Mouse (Mus musculus): ENCODE results near the gene Gpn2. TPM values are rescaled to one million over a fixed set of nuclear protein-coding genes. Genes with fewer than 3 reads are reported as not detected.

Gene Gpn2
- polyA plus RNA-seq, 1 experiment = 40.8 TPM

DNA sequence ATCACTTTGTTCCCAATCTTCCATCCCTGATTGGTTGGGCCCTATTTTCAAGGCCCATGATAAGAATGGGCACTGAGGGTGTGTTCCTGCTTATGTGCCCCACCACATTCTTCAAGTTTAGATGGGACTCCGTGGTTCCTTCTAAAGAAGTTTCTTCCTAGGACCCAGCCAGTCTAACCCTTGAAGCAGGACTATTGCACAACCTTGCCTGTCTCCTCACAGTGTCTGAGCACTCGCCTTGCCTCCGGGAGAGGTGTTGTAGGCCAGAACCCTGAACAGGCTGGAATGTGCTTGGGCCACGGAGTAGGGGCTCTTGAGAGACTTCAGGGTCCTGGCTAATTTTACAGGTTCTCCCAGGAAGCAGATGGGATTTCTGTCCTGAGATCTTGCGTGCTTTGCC is 18.9 kb downstream of the Gpn2 start:
- Histone ChIP-seq H3K4me3 (replicated peaks; ENCODE audit: extremely low read depth, low read depth, low read length) (no peak overlapping the region), H3K4me1 (ENCODE audit: control insufficient read depth, insufficient read depth, low read length) (peaks cover 6% of the 10 kb centered on the region)
- TF ChIP-seq POLR2A (IDR thresholded peaks at IDR 0.05; ENCODE audit: borderline replicate concordance, extremely low read depth, low read depth, low read length) (no peak), CTCF (IDR thresholded peaks at IDR 0.05; ENCODE audit: insufficient read depth, low read length) (no peak)
- 72% methylated on average over 5 of the region's 5 CpGs for WGBS
- DNase-seq = no peak

DNA sequence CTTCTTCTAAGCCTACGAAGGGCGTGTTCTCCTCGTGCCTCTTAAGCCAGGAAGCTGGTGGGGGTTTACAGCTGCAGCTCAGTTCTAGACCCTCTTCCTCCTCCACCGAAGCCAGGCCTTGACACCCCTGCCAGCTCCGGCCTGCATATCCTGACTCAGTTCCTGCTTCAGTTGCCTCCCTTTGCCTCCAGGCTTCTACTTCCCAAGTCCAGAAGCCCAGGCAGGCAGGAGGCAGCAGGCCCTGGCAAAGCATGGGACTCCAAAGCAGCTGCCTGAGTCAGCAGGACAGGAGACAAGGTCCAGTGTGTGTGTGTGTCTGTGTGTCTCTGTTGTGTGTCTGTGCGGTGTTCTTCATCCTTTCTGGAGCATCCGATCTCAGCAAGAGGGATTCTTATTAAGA is 20.0 kb downstream of the Gpn2 start:
- TF ChIP-seq POLR2A (IDR thresholded peaks at IDR 0.05; ENCODE audit: borderline replicate concordance, extremely low read depth, low read depth, low read length) (no peak), CTCF (IDR thresholded peaks at IDR 0.05; ENCODE audit: insufficient read depth, low read length) (no peak)
- no peak for DNase-seq
- WGBS = 59% methylated on average over 7 of the region's 7 CpGs

DNA sequence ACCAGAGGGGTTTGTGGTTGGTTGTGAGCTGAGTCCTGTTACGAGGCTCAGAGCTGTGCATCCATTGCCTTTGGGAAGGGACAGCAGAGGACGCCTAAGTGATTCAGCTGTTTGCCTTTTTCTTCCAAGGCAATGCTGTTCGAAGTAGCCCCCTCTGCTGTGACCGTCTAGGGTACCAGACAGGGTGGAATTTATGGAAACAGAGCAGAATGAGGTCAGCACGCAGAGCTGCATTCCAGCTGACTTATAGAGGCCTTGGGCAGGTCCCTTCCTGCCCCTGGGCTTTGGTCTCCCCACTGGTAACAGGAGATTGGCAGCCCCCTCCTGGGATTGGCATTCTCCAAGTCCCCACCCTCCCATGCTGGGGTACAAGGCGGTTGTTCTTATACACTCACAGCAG is 20.7 kb downstream of the Gpn2 start:
- no peak for TF ChIP-seq CTCF (IDR thresholded peaks at IDR 0.05; ENCODE audit: insufficient read depth, low read length)
- WGBS = 73% methylated on average over 6 of the region's 6 CpGs
- no peaks in the 10 kb centered on the region; the same call in 1 of the 2 replicates for H3K4me1 ChIP-seq (ENCODE audit: control insufficient read depth, insufficient read depth, low read length)
- H3K4me3 ChIP-seq (replicated peaks; ENCODE audit: extremely low read depth, low read depth, low read length) = no peak overlapping the region
- DNase-seq = no peak

More for the DNA sequence above, 20.0 kb downstream of the Gpn2 start:
- H3K4me3 ChIP-seq (replicated peaks; ENCODE audit: extremely low read depth, low read depth, low read length) = no peak overlapping the region
- no peaks in the 10 kb centered on the region; the same call in 1 of the 2 replicates for H3K4me1 ChIP-seq (ENCODE audit: control insufficient read depth, insufficient read depth, low read length)

DNA sequence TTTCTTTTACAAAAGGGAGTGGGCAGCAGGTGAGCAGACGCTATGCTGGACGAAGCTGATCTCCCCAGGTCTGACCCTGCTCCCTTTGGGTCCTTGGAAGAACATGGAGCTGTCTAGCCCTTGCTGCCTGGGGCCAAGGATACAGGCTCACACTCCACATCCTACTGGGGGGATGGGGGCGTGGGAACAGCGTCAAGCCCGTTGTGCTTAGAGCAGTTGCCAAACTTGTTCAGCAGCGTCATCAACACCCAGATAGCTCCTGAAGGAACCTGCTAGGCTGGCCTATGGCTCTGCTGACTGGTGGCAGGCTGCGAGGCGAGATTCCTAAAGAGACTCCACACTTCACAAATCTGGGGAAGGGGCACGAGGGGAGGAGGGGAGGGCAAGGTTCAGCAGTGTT is 21.2 kb downstream of the Gpn2 start:
- no peaks in the 10 kb centered on the region; the same call in 1 of the 2 replicates for H3K4me1 ChIP-seq (ENCODE audit: control insufficient read depth, insufficient read depth, low read length)
- no peak overlapping the region for H3K4me3 ChIP-seq (replicated peaks; ENCODE audit: extremely low read depth, low read depth, low read length)
- 58% methylated on average over 9 of the region's 9 CpGs for WGBS
- TF ChIP-seq POLR2A (IDR thresholded peaks at IDR 0.05; ENCODE audit: borderline replicate concordance, extremely low read depth, low read depth, low read length) (no peak), CTCF (IDR thresholded peaks at IDR 0.05; ENCODE audit: insufficient read depth, low read length) (no peak)
- DNase-seq = no peak

DNA sequence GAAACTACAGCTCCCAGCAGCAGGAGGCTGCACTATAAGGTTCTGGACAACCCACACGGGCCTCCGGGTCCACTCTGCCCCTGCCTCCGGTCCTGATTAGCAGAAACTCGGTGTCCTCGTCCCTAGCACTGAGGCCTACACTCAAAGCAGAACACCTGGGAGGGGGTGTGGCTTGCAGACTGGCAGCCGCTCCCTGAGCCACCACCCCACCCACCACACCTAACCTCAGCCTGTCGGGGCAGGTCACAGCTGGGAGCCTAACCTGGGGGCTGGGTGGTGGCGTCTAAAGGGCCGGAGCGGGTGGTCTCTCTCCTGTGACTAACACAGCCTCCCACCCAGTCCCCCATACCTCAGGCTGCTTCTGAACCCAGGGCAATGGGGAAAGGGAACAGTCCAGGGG is 23.1 kb downstream of the Gpn2 start:
- DNase-seq = no peak
- WGBS = 75% methylated on average over 10 of the region's 10 CpGs
- Histone ChIP-seq H3K4me1 (ENCODE audit: control insufficient read depth, insufficient read depth, low read length) (no peaks in the 10 kb centered on the region; the same call in 1 of the 2 replicates), H3K4me3 (replicated peaks; ENCODE audit: extremely low read depth, low read depth, low read length) (no peak overlapping the region)
- TF ChIP-seq POLR2A (IDR thresholded peaks at IDR 0.05; ENCODE audit: borderline replicate concordance, extremely low read depth, low read depth, low read length) (no peak), CTCF (IDR thresholded peaks at IDR 0.05; ENCODE audit: insufficient read depth, low read length) (no peak)

DNA sequence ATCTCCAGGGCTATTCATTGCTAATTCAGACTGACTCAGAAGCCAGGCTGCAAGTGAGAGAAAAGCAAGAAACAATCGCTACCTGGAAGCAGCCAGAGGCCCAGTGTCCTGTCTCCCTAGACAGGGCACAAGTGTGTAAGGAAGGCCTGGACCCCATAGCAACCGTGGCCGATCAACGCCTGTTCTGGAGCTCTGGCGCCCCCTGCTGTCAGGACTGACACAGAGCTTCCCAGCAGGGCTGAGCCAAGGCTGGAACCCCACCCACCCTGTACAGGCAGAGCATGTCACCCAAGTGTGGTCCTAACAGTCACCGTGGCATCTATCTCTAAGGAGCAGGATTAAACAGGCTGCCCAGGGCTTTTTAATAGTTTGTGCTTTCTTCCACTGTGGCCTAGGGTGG is 25.6 kb downstream of the Gpn2 start:
- peaks cover 11% of the 10 kb centered on the region for H3K4me1 ChIP-seq (ENCODE audit: control insufficient read depth, insufficient read depth, low read length)
- peak; percentile 89 for DNase-seq
- no peak for TF ChIP-seq POLR2A (IDR thresholded peaks at IDR 0.05; ENCODE audit: borderline replicate concordance, extremely low read depth, low read depth, low read length)
- TF ChIP-seq CTCF (IDR thresholded peaks at IDR 0.05; ENCODE audit: insufficient read depth, low read length) = peak; percentile 87
- WGBS = 7% methylated on average over 6 of the region's 6 CpGs
- no peak overlapping the region for H3K4me3 ChIP-seq (replicated peaks; ENCODE audit: extremely low read depth, low read depth, low read length)

DNA sequence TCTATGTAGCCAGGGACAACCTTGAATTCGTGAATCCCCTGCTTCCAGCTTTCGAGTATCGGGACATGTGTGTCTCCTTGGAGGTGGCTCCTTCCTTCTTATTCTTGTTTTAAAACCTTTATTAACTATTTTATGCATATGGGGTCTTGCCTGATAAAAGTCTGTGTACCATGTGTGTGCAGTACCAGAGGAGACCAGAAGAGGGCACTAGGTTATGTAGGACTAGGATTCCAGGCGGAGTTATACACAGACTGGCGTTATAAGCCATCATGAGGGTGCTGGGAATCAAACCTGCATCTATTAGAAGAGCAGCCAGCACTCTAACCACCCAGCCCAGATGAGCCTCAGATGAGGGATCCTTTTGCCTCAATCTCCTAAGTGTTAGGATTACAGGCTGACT is 27.7 kb downstream of the Gpn2 start:
- Histone ChIP-seq H3K4me1 (ENCODE audit: control insufficient read depth, insufficient read depth, low read length) (peaks cover 26% of the 10 kb centered on the region), H3K4me3 (replicated peaks; ENCODE audit: extremely low read depth, low read depth, low read length) (no peak overlapping the region)
- WGBS = 96% methylated on average over 5 of the region's 5 CpGs
- TF ChIP-seq POLR2A (IDR thresholded peaks at IDR 0.05; ENCODE audit: borderline replicate concordance, extremely low read depth, low read depth, low read length) (no peak), CTCF (IDR thresholded peaks at IDR 0.05; ENCODE audit: insufficient read depth, low read length) (no peak)
- no peak for DNase-seq

DNA sequence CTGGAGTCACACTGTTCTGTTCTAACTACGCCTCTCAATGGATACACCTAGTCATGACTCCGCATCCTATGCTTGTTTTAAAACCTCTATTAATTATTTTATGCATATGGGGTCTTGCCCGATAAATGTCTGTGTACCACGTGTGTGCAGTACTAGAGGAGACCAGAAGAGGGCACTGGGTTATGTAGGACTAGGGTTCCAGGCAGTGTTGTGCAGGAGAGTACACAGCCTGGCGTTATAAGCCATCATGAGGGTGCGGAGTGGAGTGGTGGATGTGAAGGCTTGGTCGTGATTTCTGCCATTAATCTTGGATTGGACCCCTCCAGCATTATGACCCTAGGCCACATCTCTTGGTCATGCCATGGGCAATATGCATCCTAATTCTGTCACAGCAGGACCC is 28.3 kb downstream of the Gpn2 start:
- peaks cover 31% of the 10 kb centered on the region for H3K4me1 ChIP-seq (ENCODE audit: control insufficient read depth, insufficient read depth, low read length)
- 97% methylated on average over 7 of the region's 7 CpGs for WGBS
- no peak overlapping the region for H3K4me3 ChIP-seq (replicated peaks; ENCODE audit: extremely low read depth, low read depth, low read length)
- no peak for DNase-seq
- no peak for TF ChIP-seq POLR2A (IDR thresholded peaks at IDR 0.05; ENCODE audit: borderline replicate concordance, extremely low read depth, low read depth, low read length)
- TF ChIP-seq CTCF (IDR thresholded peaks at IDR 0.05; ENCODE audit: insufficient read depth, low read length) = 0 out of 2 replicates have a peak, but pooled peaks have one; percentile 11

DNA sequence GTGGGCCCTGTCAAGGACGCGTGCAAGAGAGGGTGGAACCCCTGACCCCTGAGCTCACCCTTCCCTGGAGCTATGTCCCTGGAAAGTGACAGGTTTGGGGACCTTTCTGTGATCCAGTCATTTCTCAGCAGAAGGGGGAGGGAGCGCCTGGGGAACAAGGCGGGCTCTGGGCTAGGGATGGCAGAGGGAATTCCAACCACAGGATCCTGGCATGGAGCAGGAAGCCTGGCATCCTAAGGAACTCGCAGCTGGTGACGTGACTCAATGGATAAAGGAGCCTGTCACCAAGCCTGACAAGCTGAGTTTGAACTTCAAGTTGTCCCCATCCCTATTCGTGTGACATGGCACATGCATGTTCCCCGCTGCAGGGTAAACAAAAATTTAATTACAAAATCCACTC is 28.9 kb downstream of the Gpn2 start:
- H3K4me3 ChIP-seq (replicated peaks; ENCODE audit: extremely low read depth, low read depth, low read length) = no peak overlapping the region
- WGBS = 96% methylated on average over 8 of the region's 8 CpGs
- peaks cover 31% of the 10 kb centered on the region for H3K4me1 ChIP-seq (ENCODE audit: control insufficient read depth, insufficient read depth, low read length)
- TF ChIP-seq CTCF (IDR thresholded peaks at IDR 0.05; ENCODE audit: insufficient read depth, low read length) = no peak
- no peak for TF ChIP-seq POLR2A (IDR thresholded peaks at IDR 0.05; ENCODE audit: borderline replicate concordance, extremely low read depth, low read depth, low read length)
- DNase-seq = no peak

DNA sequence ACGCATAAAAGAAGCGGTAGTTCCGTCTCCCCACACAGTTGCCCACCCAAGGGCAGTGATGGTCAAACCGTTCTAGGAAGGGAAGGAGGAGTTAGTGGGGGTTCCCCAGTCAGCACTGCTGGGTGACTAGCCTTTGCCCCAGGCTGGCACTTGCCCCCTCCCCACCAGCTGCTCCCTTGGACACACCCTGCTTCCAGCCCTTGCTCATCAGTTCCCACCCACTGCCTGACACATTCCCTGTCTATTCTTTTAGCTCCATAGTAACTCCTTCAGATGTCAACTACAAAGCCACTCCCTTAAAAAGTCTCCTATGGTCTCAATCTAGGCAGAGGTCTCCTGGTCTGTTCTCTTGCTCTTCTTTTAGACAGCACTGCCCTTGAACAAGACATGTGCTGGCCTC is 29.7 kb downstream of the Gpn2 start:
- Histone ChIP-seq H3K4me3 (replicated peaks; ENCODE audit: extremely low read depth, low read depth, low read length) (no peak overlapping the region), H3K4me1 (ENCODE audit: control insufficient read depth, insufficient read depth, low read length) (peaks cover 31% of the 10 kb centered on the region)
- no peak for TF ChIP-seq POLR2A (IDR thresholded peaks at IDR 0.05; ENCODE audit: borderline replicate concordance, extremely low read depth, low read depth, low read length)
- TF ChIP-seq CTCF (IDR thresholded peaks at IDR 0.05; ENCODE audit: insufficient read depth, low read length) = no peak
- DNase-seq = no peak
- WGBS = 69% methylated on average over 4 of the region's 4 CpGs

Measured in lung, adult 2 months (tissue).